Mouse (Mus musculus): ENCODE data around the gene Hoxb4. TPM values are rescaled to one million over a fixed set of nuclear protein-coding genes. Genes with fewer than 3 reads are reported as not detected.

Hoxb4 gene
- polyA plus RNA-seq, 1 experiment from 2014 or later = 0.11 TPM

- H3K4me3 ChIP-seq (replicated peaks) = no peak overlapping the region
- H3K27me3 ChIP-seq = peaks cover 100% of the 10 kb centered on the region
- H3K4me1 ChIP-seq = peaks cover 21% of the 10 kb centered on the region; the same call in 1 of the 2 replicates
- no peaks in the 10 kb centered on the region for H3K9me3 ChIP-seq (replicated peaks)
- WGBS = 5% methylated on average over 23 of the region's 23 CpGs
- no peak overlapping the region for H3K9ac ChIP-seq
- H3K36me3 ChIP-seq = no peaks in the 10 kb centered on the region
- no peak overlapping the region for H3K27ac ChIP-seq (replicated peaks)
- no peak for ATAC-seq (ENCODE audit: insufficient number of reproducible peaks, low FRiP score, low TSS enrichment, low read depth)
- no peak overlapping the region for H3K4me2 ChIP-seq (replicated peaks)
These were observed 15.5 kb upstream of the Hoxb4 start for GRCm38 (mm10) chr11:96302381-96303150.

GRCm38 (mm10) chr11:96303151-96304099 lies 14.6 kb upstream of the Hoxb4 start, which contains the start of gene Hoxb5:
Gene Hoxb5 (plus strand): TSS chr11:96303336.
- H3K9ac ChIP-seq = no peak within 1 kb of the TSS

GRCm38 (mm10) chr11:96304381-96305195 lies 13.5 kb upstream of the Hoxb4 start:
- Histone ChIP-seq H3K27me3 (peaks cover 100% of the 10 kb centered on the region), H3K27ac (replicated peaks) (no peak overlapping the region), H3K4me3 (replicated peaks) (no peak overlapping the region), H3K9ac (no peak overlapping the region), H3K36me3 (no peaks in the 10 kb centered on the region), H3K9me3 (replicated peaks) (no peaks in the 10 kb centered on the region), H3K4me2 (replicated peaks) (no peak overlapping the region), H3K4me1 (peaks cover 14% of the 10 kb centered on the region; the same call in 1 of the 2 replicates)
- ATAC-seq (ENCODE audit: insufficient number of reproducible peaks, low FRiP score, low TSS enrichment, low read depth) = 0 out of 2 replicates have a peak, but pooled peaks have one; percentile 51
- WGBS = 1% methylated on average over 38 of the region's 38 CpGs

More at GRCm38 (mm10) chr11:96303151-96304099, 14.6 kb upstream of the Hoxb4 start, which contains the start of gene Hoxb5:
- Histone ChIP-seq H3K36me3 (no peaks in the 10 kb centered on the region), H3K4me3 (replicated peaks) (no peak within 1 kb of the TSS; the same call in 1 of the 2 replicates), H3K4me1 (peaks cover 21% of the 10 kb centered on the region; the same call in 1 of the 2 replicates), H3K27me3 (peaks cover 100% of the 10 kb centered on the region), H3K27ac (replicated peaks) (no peak within 1 kb of the TSS), H3K4me2 (replicated peaks) (peak within 1 kb of the TSS; percentile 19; the same call in 1 of the 2 replicates), H3K9me3 (replicated peaks) (no peaks in the 10 kb centered on the region)
- ATAC-seq (ENCODE audit: insufficient number of reproducible peaks, low FRiP score, low TSS enrichment, low read depth) = no peak
- 1% methylated on average over 68 of the region's 69 CpGs for WGBS

- Histone ChIP-seq H3K9ac (no peak overlapping the region), H3K36me3 (no peaks in the 10 kb centered on the region), H3K9me3 (replicated peaks) (no peaks in the 10 kb centered on the region), H3K27ac (replicated peaks) (no peak overlapping the region), H3K27me3 (peaks cover 100% of the 10 kb centered on the region), H3K4me2 (replicated peaks) (no peak overlapping the region), H3K4me3 (replicated peaks) (no peak overlapping the region), H3K4me1 (peaks cover 10% of the 10 kb centered on the region; the same call in 1 of the 2 replicates)
- 46% methylated on average over 6 of the region's 6 CpGs for WGBS
- ATAC-seq (ENCODE audit: insufficient number of reproducible peaks, low FRiP score, low TSS enrichment, low read depth) = no peak
These were observed 12.4 kb upstream of the Hoxb4 start for GRCm38 (mm10) chr11:96305505-96306182.

GRCm38 (mm10) chr11:96306183-96306907 lies 11.7 kb upstream of the Hoxb4 start:
- WGBS = 18% methylated on average over 7 of the region's 7 CpGs
- no peak overlapping the region for H3K4me3 ChIP-seq (replicated peaks)
- H3K4me2 ChIP-seq (replicated peaks) = no peak overlapping the region

GRCm38 (mm10) chr11:96306908-96307269 lies 11.2 kb upstream of the Hoxb4 start:
- Histone ChIP-seq H3K27ac (replicated peaks) (no peak overlapping the region), H3K9me3 (replicated peaks) (no peaks in the 10 kb centered on the region), H3K9ac (no peak overlapping the region), H3K4me3 (replicated peaks) (no peak overlapping the region), H3K4me2 (replicated peaks) (no peak overlapping the region), H3K36me3 (no peaks in the 10 kb centered on the region), H3K4me1 (peaks cover 9% of the 10 kb centered on the region; the same call in 1 of the 2 replicates), H3K27me3 (peaks cover 100% of the 10 kb centered on the region)
- no peak for ATAC-seq (ENCODE audit: insufficient number of reproducible peaks, low FRiP score, low TSS enrichment, low read depth)
- 7% methylated on average over 13 of the region's 13 CpGs for WGBS

More at GRCm38 (mm10) chr11:96306183-96306907, 11.7 kb upstream of the Hoxb4 start:
- Histone ChIP-seq H3K4me1 (peaks cover 9% of the 10 kb centered on the region; the same call in 1 of the 2 replicates), H3K27me3 (peaks cover 100% of the 10 kb centered on the region), H3K27ac (replicated peaks) (no peak overlapping the region), H3K36me3 (no peaks in the 10 kb centered on the region), H3K9me3 (replicated peaks) (no peaks in the 10 kb centered on the region), H3K9ac (no peak overlapping the region)
- no peak for ATAC-seq (ENCODE audit: insufficient number of reproducible peaks, low FRiP score, low TSS enrichment, low read depth)

GRCm38 (mm10) chr11:96308763-96309162 lies 9.3 kb upstream of the Hoxb4 start:
- ATAC-seq (ENCODE audit: insufficient number of reproducible peaks, low FRiP score, low TSS enrichment, low read depth) = no peak
- 11% methylated on average over 4 of the region's 4 CpGs for WGBS
- no peak overlapping the region for H3K4me2 ChIP-seq (replicated peaks)
- no peaks in the 10 kb centered on the region for H3K9me3 ChIP-seq (replicated peaks)
- no peak overlapping the region for H3K27ac ChIP-seq (replicated peaks)
- H3K4me3 ChIP-seq (replicated peaks) = no peak overlapping the region
- peaks cover 3% of the 10 kb centered on the region; the same call in 1 of the 2 replicates for H3K4me1 ChIP-seq
- no peaks in the 10 kb centered on the region for H3K36me3 ChIP-seq
- peaks cover 100% of the 10 kb centered on the region for H3K27me3 ChIP-seq
- no peak overlapping the region for H3K9ac ChIP-seq

GRCm38 (mm10) chr11:96309288-96309687 lies 8.8 kb upstream of the Hoxb4 start:
- Histone ChIP-seq H3K4me2 (replicated peaks) (no peak overlapping the region), H3K27me3 (peaks cover 100% of the 10 kb centered on the region), H3K9ac (no peak overlapping the region), H3K27ac (replicated peaks) (no peak overlapping the region), H3K4me3 (replicated peaks) (no peak overlapping the region), H3K4me1 (no peaks in the 10 kb centered on the region), H3K36me3 (no peaks in the 10 kb centered on the region), H3K9me3 (replicated peaks) (no peaks in the 10 kb centered on the region)
- WGBS = 8% methylated on average over 4 of the region's 4 CpGs
- no peak for ATAC-seq (ENCODE audit: insufficient number of reproducible peaks, low FRiP score, low TSS enrichment, low read depth)

GRCm38 (mm10) chr11:96310183-96310938 lies 7.7 kb upstream of the Hoxb4 start:
- Histone ChIP-seq H3K27me3 (peaks cover 100% of the 10 kb centered on the region), H3K4me3 (replicated peaks) (no peak overlapping the region), H3K9ac (no peak overlapping the region), H3K36me3 (no peaks in the 10 kb centered on the region), H3K9me3 (replicated peaks) (no peaks in the 10 kb centered on the region), H3K4me1 (peaks cover 4% of the 10 kb centered on the region; the same call in 1 of the 2 replicates), H3K4me2 (replicated peaks) (no peak overlapping the region), H3K27ac (replicated peaks) (no peak overlapping the region)
- 6% methylated on average over 20 of the region's 20 CpGs for WGBS
- no peak for ATAC-seq (ENCODE audit: insufficient number of reproducible peaks, low FRiP score, low TSS enrichment, low read depth)

Measured in embryonic facial prominence, embryonic 15.5 days (tissue).